Mouse (Mus musculus) limb, embryonic 14.5 days (tissue): ENCODE data around the gene BC003965. TPM values are rescaled to one million over a fixed set of nuclear protein-coding genes. Genes with fewer than 3 reads are reported as not detected.

ENCODE experiments used
- ATAC-seq: fragments of 200-750 bp; cut with Nextera tagmentation; 2 replicates; pipeline ENCODE4 v1.8.0; 2017; ENCODE audit warnings: low read depth, moderate number of reproducible peaks, moderate TSS enrichment; ENCODE audit not compliant: low FRiP score
- DNase-seq: peaks from one replicate; pipeline ENCODE4 v3.0.0-alpha.2; 2015; ENCODE audit warnings: low spot score
- H3K27ac ChIP-seq: fragments of 300-500 bp; sonication (generic); replicated peaks from 2 replicates; pipeline ENCODE4 v1.5.1; 2014; ENCODE audit warnings: low read depth, mild to moderate bottlenecking, low read length, moderate library complexity, mixed read lengths
- H3K27me3 ChIP-seq: fragments of 300-500 bp; sonication (generic); 2 replicates; pipeline ENCODE4 v1.6.1; 2014; ENCODE audit warnings: low read length, mixed read lengths; ENCODE audit not compliant: control insufficient read depth, insufficient read depth
- H3K36me3 ChIP-seq: fragments of 300-500 bp; sonication (generic); 2 replicates; pipeline ENCODE4 v1.6.1; 2014; ENCODE audit warnings: mild to moderate bottlenecking, low read length, moderate library complexity, mixed read lengths; ENCODE audit not compliant: control insufficient read depth, insufficient read depth
- H3K4me1 ChIP-seq: fragments of 300-500 bp; sonication (generic); 2 replicates; pipeline ENCODE4 v1.6.1; 2014; ENCODE audit warnings: antibody characterized with exemption, low read length, mixed read lengths; ENCODE audit not compliant: control insufficient read depth, insufficient read depth
- H3K4me2 ChIP-seq: fragments of 300-500 bp; sonication (generic); replicated peaks from 2 replicates; pipeline ENCODE4 v1.6.1; 2014; ENCODE audit warnings: low read depth, mild to moderate bottlenecking, low read length, moderate library complexity; ENCODE audit not compliant: severe bottlenecking
- H3K4me3 ChIP-seq: fragments of 300-500 bp; sonication (generic); replicated peaks from 2 replicates; pipeline ENCODE4 v1.5.1; 2014; ENCODE audit warnings: low read length
- H3K9ac ChIP-seq: fragments of 300-500 bp; sonication (generic); 2 replicates; pipeline ENCODE4 v1.6.1; 2014; ENCODE audit warnings: mild to moderate bottlenecking, low read depth, low read length, moderate library complexity; ENCODE audit not compliant: severe bottlenecking
- H3K9me3 ChIP-seq: fragments of 300-500 bp; sonication (generic); 2 replicates; pipeline ENCODE4 v1.6.1; 2016; ENCODE audit warnings: low read length; ENCODE audit not compliant: control insufficient read depth
- POLR2A ChIP-seq: fragments of 200-500 bp; IDR thresholded peaks from 2 replicates; pipeline ENCODE4 v1.8.0; 2012; ENCODE audit warnings: inconsistent platforms, mild to moderate bottlenecking, moderate library complexity, borderline replicate concordance; ENCODE audit not compliant: insufficient read depth, insufficient read length; ENCODE audit errors: extremely low read depth
- WGBS: fragments of 180-500 bp; shearing (Covaris S2); extraction: QIAGEN DNeasy Blood & Tissue Kit; methylation state at CpG from one replicate; pipeline ENCODE4 v1.1.7; 2014; 5-methylcytosine and 5-hydroxymethylcytosine counted together
- polyA plus RNA-seq, 2 experiments: library from polyadenylated mRNA; depleted of rRNA in 1 of 2; stranded (reverse) in 1 of 2; unstranded in 1 of 2; fragments of >200 nt; fragmentation: Nextera tagmentation in 1 of 2; extraction: Ambion mirVana in 1 of 2; gene quantifications; 2 replicates each; pipeline versions ENCODE4 v1.2.1 to v1.2.3; 2012 to 2014

Gene BC003965
- polyA plus RNA-seq, 2 experiments, result 27.1 to 28.6 TPM

DNA sequence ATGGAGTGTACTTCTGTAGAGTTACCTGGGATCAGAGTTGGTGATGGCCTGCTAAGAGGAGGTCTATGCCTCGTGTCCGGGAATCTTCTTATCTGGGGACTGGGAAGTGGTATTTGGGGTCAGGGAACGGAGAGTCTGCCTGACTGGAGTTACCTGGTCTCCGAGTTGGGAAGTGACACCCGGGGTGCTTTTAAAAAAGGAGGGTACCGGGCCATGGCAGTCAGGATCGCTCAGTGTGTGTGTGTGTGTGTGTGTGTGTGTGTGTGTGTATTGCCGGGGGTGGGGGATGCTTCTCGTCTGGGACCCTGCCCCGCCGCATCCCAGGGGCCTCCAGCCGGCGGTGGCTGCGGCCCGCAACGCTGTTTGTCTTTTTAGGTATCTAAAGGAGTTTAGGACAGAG lies 4.7 kb downstream of the BC003965 start:
- Histone ChIP-seq H3K27me3 (no peaks in the 10 kb centered on the region), H3K4me2 (peak overlapping the region; percentile 90), H3K27ac (no peak overlapping the region), H3K9me3 (no peaks in the 10 kb centered on the region), H3K4me3 (peak overlapping the region; percentile 83), H3K4me1 (peaks cover 22% of the 10 kb centered on the region), H3K9ac (peak overlapping the region; percentile 81), H3K36me3 (peaks cover 33% of the 10 kb centered on the region)
- no peak for ATAC-seq
- no peak for DNase-seq
- TF ChIP-seq POLR2A, result no peak
- WGBS, result 2% methylated on average over 7 of the region's 16 CpGs

DNA sequence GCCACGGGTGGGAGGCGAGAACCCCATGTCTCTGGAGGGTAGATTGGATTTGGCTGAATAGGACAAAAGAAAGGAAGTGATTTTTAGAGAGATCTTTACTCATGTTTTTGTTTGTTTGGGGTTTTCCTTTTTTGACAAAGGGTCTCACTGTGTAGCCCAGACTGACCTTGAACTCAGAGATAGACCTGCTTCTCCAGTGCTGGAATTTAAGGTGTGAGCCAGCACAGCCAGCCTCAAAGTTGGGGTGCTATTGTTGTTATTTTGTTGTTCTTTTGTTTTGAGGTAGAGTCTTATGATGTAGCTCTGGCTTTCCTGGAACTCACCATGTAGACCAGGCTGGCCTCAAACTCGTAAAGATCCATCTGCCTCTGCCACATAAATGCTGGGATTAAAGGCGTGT lies 18.0 kb downstream of the BC003965 start:
- Histone ChIP-seq H3K36me3 (peaks cover 81% of the 10 kb centered on the region), H3K27ac (no peak overlapping the region), H3K4me3 (no peak overlapping the region), H3K9me3 (no peaks in the 10 kb centered on the region), H3K27me3 (no peaks in the 10 kb centered on the region), H3K4me2 (no peak overlapping the region), H3K9ac (no peak overlapping the region), H3K4me1 (no peaks in the 10 kb centered on the region)
- TF ChIP-seq POLR2A, result no peak
- 92% methylated on average over 4 of the region's 4 CpGs for WGBS
- ATAC-seq (no peak), DNase-seq (no peak)

DNA sequence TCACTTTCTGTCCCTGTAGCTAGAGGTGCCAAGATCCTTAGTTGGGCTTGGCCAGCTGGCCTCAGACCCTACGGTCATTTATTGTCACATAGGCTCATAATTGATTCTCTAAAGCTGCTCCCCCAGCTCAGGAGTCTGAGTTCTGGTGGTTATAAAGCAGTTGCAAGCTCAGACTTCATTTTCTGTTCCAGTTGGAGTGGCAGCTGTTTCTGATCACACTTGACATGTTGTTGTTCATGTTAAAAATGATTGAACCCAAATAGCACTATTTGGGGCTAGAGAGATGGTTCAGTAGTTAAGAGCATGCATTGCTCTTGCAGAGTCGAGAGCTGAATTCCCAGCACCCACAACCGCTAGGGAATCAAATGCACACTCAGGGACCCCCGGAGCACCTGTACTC lies 25.7 kb downstream of the BC003965 start:
- H3K36me3 ChIP-seq, result peaks cover 89% of the 10 kb centered on the region
- no peak for TF ChIP-seq POLR2A
- WGBS, result 87% methylated on average over 4 of the region's 4 CpGs

GRCm38 (mm10) chr17:25210680-25211466 lies 26.5 kb downstream of the BC003965 start:
- no peak overlapping the region for H3K27ac ChIP-seq
- WGBS, result 84% methylated on average over 15 of the region's 15 CpGs
- no peak for TF ChIP-seq POLR2A
- no peak overlapping the region for H3K9ac ChIP-seq
- H3K9me3 ChIP-seq, result no peaks in the 10 kb centered on the region
- no peak overlapping the region for H3K4me3 ChIP-seq
- no peak overlapping the region for H3K4me2 ChIP-seq
- peaks cover 86% of the 10 kb centered on the region for H3K36me3 ChIP-seq
- no peaks in the 10 kb centered on the region for H3K4me1 ChIP-seq
- DNase-seq (no peak), ATAC-seq (no peak)
- no peaks in the 10 kb centered on the region for H3K27me3 ChIP-seq

More for the DNA sequence above, 25.7 kb downstream of the BC003965 start:
- no peaks in the 10 kb centered on the region for H3K4me1 ChIP-seq
- ATAC-seq (no peak), DNase-seq (no peak)
- no peak overlapping the region for H3K9ac ChIP-seq
- H3K27ac ChIP-seq, result no peak overlapping the region
- no peaks in the 10 kb centered on the region for H3K9me3 ChIP-seq
- no peak overlapping the region for H3K4me2 ChIP-seq
- no peaks in the 10 kb centered on the region for H3K27me3 ChIP-seq
- no peak overlapping the region for H3K4me3 ChIP-seq

GRCm38 (mm10) chr17:25211705-25212104 lies 27.4 kb downstream of the BC003965 start:
- Histone ChIP-seq H3K9ac (no peak overlapping the region), H3K4me1 (no peaks in the 10 kb centered on the region), H3K27ac (no peak overlapping the region), H3K9me3 (no peaks in the 10 kb centered on the region), H3K36me3 (peaks cover 90% of the 10 kb centered on the region), H3K27me3 (no peaks in the 10 kb centered on the region), H3K4me3 (no peak overlapping the region), H3K4me2 (no peak overlapping the region)
- WGBS, result 82% methylated on average over 4 of the region's 4 CpGs
- ATAC-seq, result no peak
- TF ChIP-seq POLR2A, result no peak
- DNase-seq, result no peak
